Mouse (Mus musculus) heart, embryonic 16.5 days (tissue): ENCODE data around the gene Gm12248. TPM values are rescaled to one million over a fixed set of nuclear protein-coding genes. Genes with fewer than 3 reads are reported as not detected.
A peak's percentile ranks its signal among the peaks of the same experiment; 100 is the strongest.
"Not testable (repeated sequence)": the region's sequence is repeated elsewhere in the genome, so short reads cannot be mapped to it uniquely, and the experiment has no call there.

Experiments
- ATAC-seq: fragments of 200-750 bp; cut with Nextera tagmentation; replicated peaks from 2 replicates; pipeline ENCODE4 v1.8.0; 2017; ENCODE audit warnings: moderate number of reproducible peaks; ENCODE audit not compliant: insufficient read depth, low FRiP score; ENCODE audit errors: extremely low read depth
- H3K27ac ChIP-seq: fragments of 300-500 bp; sonication (generic); 2 replicates; pipeline ENCODE4 v1.5.1; 2014; ENCODE audit warnings: mild to moderate bottlenecking, low read length, control low read depth, moderate library complexity
- H3K27me3 ChIP-seq: fragments of 300-500 bp; sonication (generic); 2 replicates; pipeline ENCODE4 v1.6.1; 2014; ENCODE audit warnings: low read length, mixed read lengths; ENCODE audit not compliant: control insufficient read depth, insufficient read depth
- H3K36me3 ChIP-seq: fragments of 300-500 bp; sonication (generic); 2 replicates; pipeline ENCODE4 v1.6.1; 2014; ENCODE audit not compliant: control insufficient read depth, insufficient read depth
- H3K4me1 ChIP-seq: fragments of 300-500 bp; sonication (generic); 2 replicates; pipeline ENCODE4 v1.6.1; 2014; ENCODE audit warnings: low read length, mixed read lengths; ENCODE audit not compliant: control insufficient read depth, insufficient read depth
- H3K4me2 ChIP-seq: fragments of 300-500 bp; sonication (generic); 2 replicates; pipeline ENCODE4 v1.6.1; 2014; ENCODE audit warnings: low read depth, mild to moderate bottlenecking, control low read depth, low read length
- H3K4me3 ChIP-seq: fragments of 300-500 bp; sonication (generic); 2 replicates; pipeline ENCODE4 v1.5.1; 2014; ENCODE audit warnings: mild to moderate bottlenecking, control low read depth, low read length
- H3K9ac ChIP-seq: fragments of 300-500 bp; sonication (generic); 2 replicates; pipeline ENCODE4 v1.6.1; 2014; ENCODE audit warnings: low read length, control low read depth
- H3K9me3 ChIP-seq: fragments of 300-500 bp; sonication (generic); replicated peaks from 2 replicates; pipeline ENCODE4 v1.6.1; 2016; ENCODE audit warnings: low read length; ENCODE audit not compliant: control insufficient read depth
- WGBS: fragments of 180-500 bp; shearing (Covaris S2); extraction: QIAGEN DNeasy Blood & Tissue Kit; methylation state at CpG from one replicate; pipeline ENCODE4 v1.1.7; 2014; 5-methylcytosine and 5-hydroxymethylcytosine counted together
- polyA plus RNA-seq: library from polyadenylated mRNA; unstranded; fragments of >200 nt; fragmentation: Nextera tagmentation; extraction: Ambion mirVana; gene quantifications from 2 replicates; pipeline ENCODE4 v1.2.1, GENCODE M21; 2015

The Gm12248 gene
- polyA plus RNA-seq, 1 experiment from 2014 or later, result not detected

- no peak overlapping the region for H3K9ac ChIP-seq
- ATAC-seq, result no peak
- H3K4me2 ChIP-seq, result no peak overlapping the region
- H3K9me3 ChIP-seq, result no peaks in the 10 kb centered on the region
- H3K4me3 ChIP-seq, result no peak overlapping the region
- H3K27me3 ChIP-seq, result no peaks in the 10 kb centered on the region
- H3K36me3 ChIP-seq, result peaks cover 11% of the 10 kb centered on the region
- no peak overlapping the region for H3K27ac ChIP-seq
- 89% methylated on average over 4 of the region's 4 CpGs for WGBS
- H3K4me1 ChIP-seq, result no peaks in the 10 kb centered on the region
These were observed 27.9 kb downstream of the Gm12248 start for GRCm38 (mm10) chr11:58065025-58065424.

- WGBS, result 82% methylated on average over 4 of the region's 4 CpGs
- H3K36me3 ChIP-seq, result peaks cover 20% of the 10 kb centered on the region
- no peaks in the 10 kb centered on the region for H3K27me3 ChIP-seq
These were observed 30.3 kb downstream of the Gm12248 start for GRCm38 (mm10) chr11:58062586-58062985.

GRCm38 (mm10) chr11:58061218-58061617 lies 31.7 kb downstream of the Gm12248 start:
- not testable (repeated sequence) for H3K9me3 ChIP-seq, ATAC-seq, H3K4me1 ChIP-seq, H3K9ac ChIP-seq, H3K4me3 ChIP-seq, H3K4me2 ChIP-seq, H3K27ac ChIP-seq, H3K27me3 ChIP-seq
- 90% methylated on average over 3 of the region's 4 CpGs for WGBS
- H3K36me3 ChIP-seq, result peaks cover 29% of the 10 kb centered on the region

More at GRCm38 (mm10) chr11:58062586-58062985, 30.3 kb downstream of the Gm12248 start:
- H3K27ac ChIP-seq, result no peak overlapping the region
- no peak overlapping the region for H3K4me3 ChIP-seq
- no peak overlapping the region for H3K9ac ChIP-seq
- H3K4me1 ChIP-seq, result no peaks in the 10 kb centered on the region
- no peak for ATAC-seq
- no peak overlapping the region for H3K4me2 ChIP-seq
- no peaks in the 10 kb centered on the region for H3K9me3 ChIP-seq

- peaks cover 41% of the 10 kb centered on the region for H3K36me3 ChIP-seq
- not testable (repeated sequence) for H3K27me3 ChIP-seq, H3K27ac ChIP-seq, H3K4me1 ChIP-seq, H3K9ac ChIP-seq, H3K4me3 ChIP-seq, ATAC-seq, H3K4me2 ChIP-seq, H3K9me3 ChIP-seq
- 89% methylated on average over 7 of the region's 7 CpGs for WGBS
These were observed 33.2 kb downstream of the Gm12248 start for GRCm38 (mm10) chr11:58059752-58060151.

- Histone ChIP-seq H3K9ac (no peak overlapping the region), H3K27ac (no peak overlapping the region), H3K4me2 (no peak overlapping the region), H3K4me1 (no peaks in the 10 kb centered on the region), H3K36me3 (peaks cover 58% of the 10 kb centered on the region), H3K9me3 (no peaks in the 10 kb centered on the region), H3K27me3 (no peaks in the 10 kb centered on the region), H3K4me3 (no peak overlapping the region)
- WGBS, result 47% methylated on average over 6 of the region's 6 CpGs
- ATAC-seq, result no peak
These were observed 35.5 kb downstream of the Gm12248 start for GRCm38 (mm10) chr11:58057455-58057854.

- no peak overlapping the region for H3K27ac ChIP-seq
- H3K4me3 ChIP-seq, result no peak overlapping the region
- H3K36me3 ChIP-seq, result peaks cover 49% of the 10 kb centered on the region
- no peaks in the 10 kb centered on the region for H3K27me3 ChIP-seq
- no peak overlapping the region for H3K4me2 ChIP-seq
- WGBS, result 74% methylated on average over 4 of the region's 4 CpGs
- no peaks in the 10 kb centered on the region for H3K4me1 ChIP-seq
- no peaks in the 10 kb centered on the region for H3K9me3 ChIP-seq
- no peak overlapping the region for H3K9ac ChIP-seq
- ATAC-seq, result no peak
These were observed 46.5 kb downstream of the Gm12248 start for GRCm38 (mm10) chr11:58046438-58046837.

- Histone ChIP-seq H3K4me2 (no peak overlapping the region), H3K27me3 (no peaks in the 10 kb centered on the region), H3K9ac (no peak overlapping the region), H3K4me3 (no peak overlapping the region), H3K36me3 (peaks cover 22% of the 10 kb centered on the region), H3K27ac (no peak overlapping the region), H3K4me1 (peaks cover 7% of the 10 kb centered on the region; the same call in 1 of the 2 replicates), H3K9me3 (no peaks in the 10 kb centered on the region)
- no peak; the same call in 1 of the 2 replicates for ATAC-seq
- WGBS, result 65% methylated on average over 5 of the region's 5 CpGs
These were observed 50.0 kb downstream of the Gm12248 start for GRCm38 (mm10) chr11:58042861-58043431.

- H3K36me3 ChIP-seq, result peaks cover 14% of the 10 kb centered on the region
- no peaks in the 10 kb centered on the region for H3K27me3 ChIP-seq
- no peak for ATAC-seq
- no peak overlapping the region for H3K27ac ChIP-seq
- no peaks in the 10 kb centered on the region for H3K9me3 ChIP-seq
- no peak overlapping the region for H3K4me2 ChIP-seq
- H3K9ac ChIP-seq, result no peak overlapping the region
- 47% methylated on average over 1 of the region's 1 CpGs for WGBS
- no peak overlapping the region for H3K4me3 ChIP-seq
- H3K4me1 ChIP-seq, result peaks cover 17% of the 10 kb centered on the region
These were observed 53.9 kb downstream of the Gm12248 start for GRCm38 (mm10) chr11:58039027-58039426.

- Histone ChIP-seq H3K4me1 (peaks cover 44% of the 10 kb centered on the region), H3K4me3 (no peak overlapping the region), H3K9me3 (no peaks in the 10 kb centered on the region), H3K4me2 (peak overlapping the region; percentile 20; the same call in 1 of the 2 replicates), H3K36me3 (no peaks in the 10 kb centered on the region), H3K27me3 (no peaks in the 10 kb centered on the region), H3K27ac (peak overlapping the region; percentile 46), H3K9ac (0 out of 2 replicates have a peak overlapping the region, but pooled peaks have one; percentile 15)
- 47% methylated on average over 3 of the region's 3 CpGs for WGBS
- ATAC-seq, result peak; percentile 85
These were observed 59.3 kb downstream of the Gm12248 start for GRCm38 (mm10) chr11:58033635-58034034.
